Mouse (Mus musculus): ENCODE data around the gene Ildr1. TPM values are rescaled to one million over a fixed set of nuclear protein-coding genes. Genes with fewer than 3 reads are reported as not detected.
A peak's percentile ranks its signal among the peaks of the same experiment; 100 is the strongest.

The Ildr1 gene
- polyA plus RNA-seq, 1 experiment: not detected

- Histone ChIP-seq H3K4me3 (ENCODE audit: insufficient read depth, low read depth, low read length) (no peak overlapping the region), H3K4me1 (ENCODE audit: control insufficient read depth, insufficient read depth, insufficient read length, low read length) (no peaks in the 10 kb centered on the region), H3K27ac (replicated peaks; ENCODE audit: low read depth, low read length) (no peak overlapping the region)
Measured at GRCm38 (mm10) chr16:36675902-36676301, 17.9 kb upstream of the Ildr1 start.

- Histone ChIP-seq H3K4me1 (ENCODE audit: control insufficient read depth, insufficient read depth, insufficient read length, low read length) (no peaks in the 10 kb centered on the region), H3K4me3 (ENCODE audit: insufficient read depth, low read depth, low read length) (no peak overlapping the region), H3K27ac (replicated peaks; ENCODE audit: low read depth, low read length) (no peak overlapping the region)
Measured at GRCm38 (mm10) chr16:36681829-36682228, 11.9 kb upstream of the Ildr1 start.

DNA sequence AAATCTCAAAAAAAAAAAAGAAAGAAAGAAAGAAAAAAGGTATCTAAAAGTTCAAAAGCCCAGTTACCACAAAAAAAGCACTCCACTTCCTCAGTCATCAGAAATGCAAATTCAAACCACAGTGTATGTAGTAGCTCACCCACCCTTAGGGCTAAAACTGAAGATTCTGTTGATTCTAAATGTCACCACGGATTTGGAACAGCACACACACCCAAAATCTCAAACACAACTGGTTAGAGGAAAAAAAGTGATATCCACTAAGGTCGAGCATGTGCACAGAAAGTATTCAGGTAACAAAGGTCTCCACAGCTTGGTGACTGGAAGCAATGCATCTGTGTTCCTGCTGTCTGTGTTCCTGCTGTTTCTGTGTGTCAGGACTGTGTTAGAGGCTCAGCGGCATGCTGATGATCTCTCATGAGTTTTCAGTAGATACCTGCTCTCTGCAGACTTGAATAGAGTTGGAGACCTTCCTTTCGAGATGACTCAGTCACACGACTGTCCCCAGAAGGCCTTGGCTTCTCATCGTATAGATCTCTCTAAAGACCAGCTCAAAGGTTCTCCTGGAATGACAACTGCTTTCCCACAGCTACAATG, 9.4 kb upstream of the Ildr1 start:
- H3K4me3 ChIP-seq (ENCODE audit: insufficient read depth, low read depth, low read length): no peak overlapping the region
- no peaks in the 10 kb centered on the region for H3K4me1 ChIP-seq (ENCODE audit: control insufficient read depth, insufficient read depth, insufficient read length, low read length)
- no peak overlapping the region for H3K27ac ChIP-seq (replicated peaks; ENCODE audit: low read depth, low read length)

GRCm38 (mm10) chr16:36688076-36688475, 5.7 kb upstream of the Ildr1 start:
- Histone ChIP-seq H3K4me3 (ENCODE audit: insufficient read depth, low read depth, low read length) (no peak overlapping the region), H3K27ac (replicated peaks; ENCODE audit: low read depth, low read length) (no peak overlapping the region), H3K4me1 (ENCODE audit: control insufficient read depth, insufficient read depth, insufficient read length, low read length) (no peaks in the 10 kb centered on the region)

GRCm38 (mm10) chr16:36691484-36691883, 2.3 kb upstream of the Ildr1 start:
- no peaks in the 10 kb centered on the region for H3K4me1 ChIP-seq (ENCODE audit: control insufficient read depth, insufficient read depth, insufficient read length, low read length)

DNA sequence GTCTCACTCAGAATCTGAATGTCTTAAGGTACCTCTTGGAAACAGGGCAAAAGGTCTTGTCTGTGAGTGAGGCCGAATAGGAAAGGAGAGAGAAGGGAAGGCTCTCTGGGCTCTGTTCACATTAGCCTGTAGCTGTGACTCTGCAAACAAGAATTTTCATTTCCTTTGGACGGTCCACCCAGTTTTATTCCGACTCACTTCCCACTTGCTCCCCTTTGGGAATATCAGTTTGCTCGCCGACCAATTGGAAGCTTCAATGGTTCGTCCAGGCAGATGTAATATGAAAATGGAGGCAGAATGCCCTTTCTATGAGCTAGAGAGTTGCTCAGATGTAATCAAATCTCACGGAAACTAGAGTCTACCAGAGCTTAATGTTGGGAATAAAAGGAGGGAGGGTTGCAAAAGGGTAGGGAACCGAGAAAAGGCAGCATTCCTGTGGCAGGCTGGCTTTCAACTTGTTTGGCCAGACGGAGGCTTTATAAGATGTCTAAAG, 1.1 kb downstream of the Ildr1 start:
- no peak overlapping the region for H3K27ac ChIP-seq (replicated peaks; ENCODE audit: low read depth, low read length)
- H3K4me3 ChIP-seq (ENCODE audit: insufficient read depth, low read depth, low read length): no peak overlapping the region
- H3K4me1 ChIP-seq (ENCODE audit: control insufficient read depth, insufficient read depth, insufficient read length, low read length): no peaks in the 10 kb centered on the region

More at GRCm38 (mm10) chr16:36691484-36691883, 2.3 kb upstream of the Ildr1 start:
- Histone ChIP-seq H3K4me3 (ENCODE audit: insufficient read depth, low read depth, low read length) (no peak overlapping the region), H3K27ac (replicated peaks; ENCODE audit: low read depth, low read length) (no peak overlapping the region)

DNA sequence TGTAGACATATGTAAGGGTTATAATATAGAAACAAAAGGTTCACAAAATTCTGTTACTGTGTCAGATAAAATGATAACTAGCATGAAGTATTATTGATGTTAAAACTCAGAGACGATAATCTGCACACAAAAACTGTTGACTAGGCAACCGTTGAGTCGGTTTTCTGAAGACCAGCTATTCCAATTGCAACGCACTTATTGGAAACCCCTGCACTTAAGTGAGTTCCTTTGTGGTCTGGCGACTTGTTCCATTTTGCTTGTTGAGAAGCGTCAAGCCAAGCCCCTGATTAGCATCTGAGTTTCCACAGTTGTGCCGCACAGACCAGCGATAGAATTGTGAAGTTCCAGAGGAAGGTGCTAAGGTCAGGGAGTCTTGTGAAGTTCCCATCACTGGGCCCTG, 3.6 kb downstream of the Ildr1 start:
- Histone ChIP-seq H3K4me3 (ENCODE audit: insufficient read depth, low read depth, low read length) (no peak overlapping the region), H3K27ac (replicated peaks; ENCODE audit: low read depth, low read length) (no peak overlapping the region), H3K4me1 (ENCODE audit: control insufficient read depth, insufficient read depth, insufficient read length, low read length) (no peaks in the 10 kb centered on the region)

- Histone ChIP-seq H3K27ac (replicated peaks; ENCODE audit: low read depth, low read length) (no peak overlapping the region), H3K4me1 (ENCODE audit: control insufficient read depth, insufficient read depth, insufficient read length, low read length) (no peaks in the 10 kb centered on the region), H3K4me3 (ENCODE audit: insufficient read depth, low read depth, low read length) (no peak overlapping the region)
Measured at GRCm38 (mm10) chr16:36700484-36700883, 6.7 kb downstream of the Ildr1 start.

- Histone ChIP-seq H3K4me1 (ENCODE audit: control insufficient read depth, insufficient read depth, insufficient read length, low read length) (no peaks in the 10 kb centered on the region), H3K4me3 (ENCODE audit: insufficient read depth, low read depth, low read length) (no peak overlapping the region), H3K27ac (replicated peaks; ENCODE audit: low read depth, low read length) (no peak overlapping the region)
Measured at GRCm38 (mm10) chr16:36707702-36708423, 14.1 kb downstream of the Ildr1 start.

- Histone ChIP-seq H3K27ac (replicated peaks; ENCODE audit: low read depth, low read length) (no peak overlapping the region), H3K4me1 (ENCODE audit: control insufficient read depth, insufficient read depth, insufficient read length, low read length) (no peaks in the 10 kb centered on the region), H3K4me3 (ENCODE audit: insufficient read depth, low read depth, low read length) (no peak overlapping the region)
Measured at GRCm38 (mm10) chr16:36708751-36709150, 15.0 kb downstream of the Ildr1 start.

DNA sequence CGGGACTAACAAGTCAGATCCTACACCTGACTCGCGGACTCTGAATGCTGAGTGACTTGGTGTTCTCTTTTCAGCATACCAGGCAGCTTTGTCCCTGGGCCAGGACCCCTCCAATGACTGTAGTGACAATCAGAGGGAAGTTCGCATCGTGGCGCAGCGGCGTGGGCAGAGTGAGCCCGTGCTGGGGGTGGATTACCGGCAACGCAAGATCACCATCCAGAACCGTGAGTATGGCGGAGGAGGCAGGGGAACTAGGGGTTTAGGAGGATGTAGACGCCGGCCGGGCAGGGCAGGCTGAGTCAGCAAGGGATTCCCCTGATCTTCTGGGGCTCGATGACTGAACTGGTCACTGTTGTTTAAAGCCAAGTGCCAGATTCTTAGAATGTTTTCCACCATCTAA, 15.6 kb downstream of the Ildr1 start:
- no peaks in the 10 kb centered on the region for H3K4me1 ChIP-seq (ENCODE audit: control insufficient read depth, insufficient read depth, insufficient read length, low read length)
- no peak overlapping the region for H3K27ac ChIP-seq (replicated peaks; ENCODE audit: low read depth, low read length)
- H3K4me3 ChIP-seq (ENCODE audit: insufficient read depth, low read depth, low read length): no peak overlapping the region

DNA sequence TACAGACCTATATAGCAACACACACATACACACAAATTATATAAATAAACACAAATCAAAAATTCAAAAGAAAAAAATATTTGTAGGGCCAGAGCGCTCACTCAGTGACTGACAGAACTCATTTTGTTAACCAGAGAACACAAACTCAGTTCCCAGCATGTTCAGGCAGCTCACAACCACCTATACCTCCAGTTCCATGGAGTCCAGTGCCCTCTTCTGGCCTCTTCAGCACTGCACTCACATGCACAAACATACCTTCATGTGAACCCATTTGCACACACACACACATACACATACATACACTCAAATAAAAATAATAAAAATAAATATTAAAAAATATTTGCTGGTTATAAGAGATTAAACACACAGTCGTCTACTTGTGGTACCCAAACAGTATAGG, 17.0 kb downstream of the Ildr1 start:
- Histone ChIP-seq H3K27ac (replicated peaks; ENCODE audit: low read depth, low read length) (no peak overlapping the region), H3K4me3 (ENCODE audit: insufficient read depth, low read depth, low read length) (no peak overlapping the region), H3K4me1 (ENCODE audit: control insufficient read depth, insufficient read depth, insufficient read length, low read length) (no peaks in the 10 kb centered on the region)

DNA sequence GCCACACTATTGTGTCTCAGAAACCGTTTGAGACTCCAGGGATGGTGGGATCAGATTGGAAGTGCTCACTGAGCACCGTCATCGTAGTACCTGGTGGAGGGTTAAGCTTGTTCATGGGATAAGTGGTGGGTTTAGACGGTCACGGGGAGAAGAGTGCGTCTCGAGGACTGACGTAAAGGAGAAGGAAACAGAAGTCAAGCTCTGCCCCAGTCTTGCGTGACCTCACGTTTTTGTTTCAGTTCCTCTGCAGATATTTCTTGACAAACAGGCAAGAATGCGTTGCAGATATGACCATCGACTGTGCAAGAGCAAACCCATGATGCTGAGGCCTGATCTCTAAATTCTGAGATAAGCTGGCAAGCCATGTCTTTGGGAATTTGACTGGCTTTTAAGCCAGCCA, 18.0 kb downstream of the Ildr1 start:
- Histone ChIP-seq H3K4me3 (ENCODE audit: insufficient read depth, low read depth, low read length) (no peak overlapping the region), H3K4me1 (ENCODE audit: control insufficient read depth, insufficient read depth, insufficient read length, low read length) (no peaks in the 10 kb centered on the region), H3K27ac (replicated peaks; ENCODE audit: low read depth, low read length) (peak overlapping the region; percentile 52)

DNA sequence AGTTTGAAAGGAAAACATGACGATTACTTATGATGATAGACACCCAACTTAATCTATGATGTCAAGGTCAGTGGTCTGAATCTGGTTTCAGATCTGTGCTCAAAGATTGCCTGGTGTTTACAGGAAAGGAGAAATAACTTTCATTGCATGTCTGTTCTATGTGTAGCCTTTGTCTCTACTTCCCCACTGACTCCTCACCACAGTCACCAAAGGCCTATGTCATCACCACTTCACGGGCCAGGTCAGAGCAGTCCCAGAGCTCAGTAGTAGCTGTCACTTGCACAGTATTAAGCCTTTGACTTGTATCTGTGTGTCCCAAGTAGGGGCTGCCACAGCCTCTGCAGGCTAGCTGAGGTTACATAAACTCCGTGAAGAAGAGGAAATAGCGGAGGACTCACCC, 23.7 kb downstream of the Ildr1 start:
- H3K4me3 ChIP-seq (ENCODE audit: insufficient read depth, low read depth, low read length): no peak overlapping the region

DNA sequence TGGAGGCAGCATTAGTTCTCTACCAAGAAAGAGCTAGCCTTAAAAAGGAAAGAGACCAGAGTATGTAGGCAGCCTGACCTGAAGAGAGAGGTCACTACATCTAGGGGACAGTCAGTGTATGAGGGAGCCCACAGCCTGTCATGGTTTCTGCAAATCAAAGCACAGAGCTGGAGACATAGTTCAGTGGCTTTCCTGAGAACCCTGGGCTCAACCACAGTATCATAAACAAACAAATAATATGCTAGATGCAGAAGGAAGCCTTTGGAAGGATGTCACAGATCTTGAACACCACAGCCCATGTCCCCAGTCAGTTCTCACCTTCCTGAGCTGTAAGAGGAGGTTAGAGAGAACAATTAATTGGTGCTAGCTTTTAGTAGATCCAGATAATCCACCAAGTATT, 24.9 kb downstream of the Ildr1 start:
- no peak overlapping the region for H3K4me3 ChIP-seq (ENCODE audit: insufficient read depth, low read depth, low read length)
- H3K4me1 ChIP-seq (ENCODE audit: control insufficient read depth, insufficient read depth, insufficient read length, low read length): no peaks in the 10 kb centered on the region
- no peak overlapping the region for H3K27ac ChIP-seq (replicated peaks; ENCODE audit: low read depth, low read length)

More for the DNA sequence above, 23.7 kb downstream of the Ildr1 start:
- no peak overlapping the region for H3K27ac ChIP-seq (replicated peaks; ENCODE audit: low read depth, low read length)
- no peaks in the 10 kb centered on the region for H3K4me1 ChIP-seq (ENCODE audit: control insufficient read depth, insufficient read depth, insufficient read length, low read length)
